Mouse (Mus musculus) liver, adult 2 months (tissue): ENCODE measurements around the gene Hdhd5. TPM values are rescaled to one million over a fixed set of nuclear protein-coding genes. Genes with fewer than 3 reads are reported as not detected.

Experiments
- DNase-seq: peaks from one replicate; pipeline ENCODE4 v3.0.0-alpha.2; 2011; ENCODE audit warnings: low read depth, low spot score; ENCODE audit errors: extremely low read depth
- H3K27ac ChIP-seq: fragments of 200-500 bp; replicated peaks from 2 replicates; pipeline ENCODE4 v1.5.1; 2012; ENCODE audit warnings: low read depth, mild to moderate bottlenecking, control low read depth, inconsistent platforms, low read length; ENCODE audit not compliant: insufficient read depth
- H3K27me3 ChIP-seq: fragments of 200-500 bp; 2 replicates; pipeline ENCODE4 v1.6.1; 2012; ENCODE audit warnings: mild to moderate bottlenecking, moderate library complexity, low read length, inconsistent platforms; ENCODE audit not compliant: control insufficient read depth, insufficient read depth
- H3K36me3 ChIP-seq: fragments of 200-500 bp; 2 replicates; pipeline ENCODE4 v1.6.1; 2012; ENCODE audit warnings: low read length, inconsistent platforms; ENCODE audit not compliant: control insufficient read depth, insufficient read depth
- H3K4me1 ChIP-seq: fragments of 200-500 bp; 2 replicates; pipeline ENCODE4 v1.6.1; 2011; ENCODE audit warnings: low read length; ENCODE audit not compliant: control insufficient read depth, insufficient read depth
- H3K4me3 ChIP-seq: fragments of 200-500 bp; 2 replicates; pipeline ENCODE4 v1.5.1; 2011; ENCODE audit warnings: low read depth, mild to moderate bottlenecking, control low read depth, low read length, moderate library complexity; ENCODE audit not compliant: insufficient read depth
- H3K79me2 ChIP-seq: fragments of 200-500 bp; 2 replicates; pipeline ENCODE4 v1.6.1; 2012; ENCODE audit warnings: inconsistent platforms, mild to moderate bottlenecking, low read length, moderate library complexity; ENCODE audit not compliant: control insufficient read depth, insufficient read depth
- H3K9ac ChIP-seq: fragments of 200-500 bp; 2 replicates; pipeline ENCODE4 v1.6.1; 2012; ENCODE audit warnings: low read depth, mild to moderate bottlenecking, control low read depth, inconsistent platforms, low read length
- CTCF ChIP-seq: fragments of 200-500 bp; IDR thresholded peaks from 2 replicates; pipeline ENCODE4 v1.5.1; 2011; ENCODE audit warnings: low read depth, low read length, control low read depth
- POLR2A ChIP-seq: fragments of 200-500 bp; IDR thresholded peaks from 2 replicates; pipeline ENCODE4 v1.6.1; 2011; ENCODE audit warnings: low read length, control low read depth; ENCODE audit not compliant: insufficient read depth; ENCODE audit errors: extremely low read depth
- WGBS: fragments of 180-500 bp; shearing (Covaris S2); methylation state at CpG from one replicate; pipeline ENCODE4 v1.1.7; 2018; 5-methylcytosine and 5-hydroxymethylcytosine counted together
- polyA plus RNA-seq: library from polyadenylated mRNA; depleted of rRNA; stranded (reverse); fragments of >200 nt; gene quantifications from 2 replicates; pipeline ENCODE4 v1.2.3, GENCODE M21; 2012
- total RNA-seq: library from RNA; depleted of rRNA; stranded (reverse); fragments of >200 nt; gene quantifications from 2 replicates; pipeline ENCODE4 v1.2.3, GENCODE M21; 2014

Gene Hdhd5
- total and polyA plus RNA-seq, 2 experiments, result 21.1 to 32.6 TPM

DNA sequence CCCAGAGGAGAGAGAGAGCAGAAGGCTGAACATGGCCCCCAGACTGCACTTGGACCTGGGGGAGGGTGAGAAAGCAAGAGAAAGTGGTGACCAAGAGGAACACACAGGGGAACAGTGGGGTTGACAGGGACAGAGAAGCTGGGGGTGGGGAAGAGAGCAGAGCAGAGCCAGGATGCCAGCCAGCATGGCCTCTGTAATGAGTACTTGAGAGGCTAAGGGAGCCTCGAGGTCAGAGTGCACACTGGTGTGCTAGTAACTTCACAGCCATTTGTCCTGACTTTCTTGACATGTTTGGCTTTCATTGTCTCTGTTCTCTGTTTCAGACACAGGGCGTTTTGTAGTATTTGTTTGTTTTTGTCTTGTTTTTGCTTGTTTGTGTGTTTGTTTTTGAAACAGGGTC, 10.3 kb upstream of the Hdhd5 start:
- WGBS, result 38% methylated on average over 2 of the region's 2 CpGs
- H3K9ac ChIP-seq, result no peak overlapping the region
- no peak overlapping the region for H3K27ac ChIP-seq
- peak; percentile 52 for DNase-seq
- no peaks in the 10 kb centered on the region for H3K36me3 ChIP-seq
- peaks cover 8% of the 10 kb centered on the region for H3K4me1 ChIP-seq
- H3K27me3 ChIP-seq, result no peaks in the 10 kb centered on the region
- H3K79me2 ChIP-seq, result no peaks in the 10 kb centered on the region
- no peak overlapping the region for H3K4me3 ChIP-seq
- TF ChIP-seq POLR2A, result no peak
- TF ChIP-seq CTCF, result no peak

DNA sequence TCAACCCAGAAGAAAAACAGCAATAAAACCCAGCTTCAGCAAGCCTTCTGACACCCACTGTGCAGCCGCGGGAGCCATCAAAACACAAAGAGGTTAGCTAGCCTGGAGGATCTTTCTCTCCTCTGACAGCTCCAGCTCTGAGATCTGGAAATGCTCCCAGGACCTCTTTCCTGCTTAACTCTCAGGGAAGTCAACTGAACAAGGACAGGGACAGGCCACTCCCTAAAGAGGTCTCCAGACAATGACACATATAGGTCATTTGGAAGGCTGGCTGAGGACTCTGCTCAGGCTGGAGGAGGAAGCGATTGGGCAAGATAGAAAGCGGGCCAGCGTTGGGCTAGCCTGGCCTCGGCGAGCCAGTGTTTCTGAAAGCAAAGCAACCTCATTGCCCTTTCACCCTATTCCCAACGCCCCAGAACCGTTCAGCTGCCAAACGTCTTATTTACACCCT, 8.7 kb upstream of the Hdhd5 start:
- no peaks in the 10 kb centered on the region for H3K27me3 ChIP-seq
- peak overlapping the region; percentile 96 for H3K27ac ChIP-seq
- H3K79me2 ChIP-seq, result no peaks in the 10 kb centered on the region
- WGBS, result 4% methylated on average over 10 of the region's 10 CpGs
- DNase-seq, result peak; percentile 93
- no peak for TF ChIP-seq POLR2A
- no peak for TF ChIP-seq CTCF
- no peak overlapping the region for H3K4me3 ChIP-seq
- no peaks in the 10 kb centered on the region for H3K36me3 ChIP-seq
- peak overlapping the region; percentile 6; the same call in 1 of the 2 replicates for H3K9ac ChIP-seq
- H3K4me1 ChIP-seq, result peaks cover 8% of the 10 kb centered on the region

DNA sequence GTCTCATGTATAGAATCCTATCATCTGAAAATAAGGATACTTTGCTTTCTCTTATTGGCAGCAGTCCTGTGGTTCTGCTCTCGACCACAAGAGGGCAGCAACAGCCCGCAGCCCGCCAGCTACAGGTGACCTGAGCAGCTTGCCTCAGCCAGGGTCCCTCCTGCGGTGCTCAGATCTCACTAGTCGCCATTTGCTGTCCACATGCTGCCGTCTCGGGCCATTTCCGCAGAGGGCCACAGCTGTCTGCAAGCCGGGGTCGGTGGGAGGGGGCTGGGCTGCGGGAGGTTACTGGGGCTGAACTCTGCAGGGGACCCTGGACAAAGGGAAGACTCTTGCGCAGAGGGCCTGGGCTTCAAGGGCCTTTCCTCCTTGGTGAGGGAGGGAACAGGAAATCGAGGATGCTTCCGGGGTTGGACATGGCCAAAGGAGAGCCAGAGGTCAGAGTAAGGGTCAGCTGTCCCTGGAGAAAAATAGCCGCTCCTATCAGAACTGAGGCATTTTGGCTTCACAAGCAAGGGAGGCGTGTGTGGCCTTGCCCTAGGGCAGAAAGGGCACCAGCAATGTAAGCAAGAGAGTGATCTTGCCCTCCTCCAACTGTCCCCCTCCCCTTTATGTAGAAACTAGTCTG, 8.1 kb upstream of the Hdhd5 start:
- peak; percentile 98 for DNase-seq
- peaks cover 8% of the 10 kb centered on the region for H3K4me1 ChIP-seq
- no peaks in the 10 kb centered on the region for H3K79me2 ChIP-seq
- peak overlapping the region; percentile 60 for H3K9ac ChIP-seq
- 1% methylated on average over 16 of the region's 16 CpGs for WGBS
- no peaks in the 10 kb centered on the region for H3K36me3 ChIP-seq
- no peaks in the 10 kb centered on the region for H3K27me3 ChIP-seq
- peak overlapping the region; percentile 96 for H3K27ac ChIP-seq
- peak overlapping the region; percentile 62 for H3K4me3 ChIP-seq
- TF ChIP-seq POLR2A (0 out of 2 replicates have a peak, but pooled peaks have one; percentile 22), CTCF (peak; percentile 98)

DNA sequence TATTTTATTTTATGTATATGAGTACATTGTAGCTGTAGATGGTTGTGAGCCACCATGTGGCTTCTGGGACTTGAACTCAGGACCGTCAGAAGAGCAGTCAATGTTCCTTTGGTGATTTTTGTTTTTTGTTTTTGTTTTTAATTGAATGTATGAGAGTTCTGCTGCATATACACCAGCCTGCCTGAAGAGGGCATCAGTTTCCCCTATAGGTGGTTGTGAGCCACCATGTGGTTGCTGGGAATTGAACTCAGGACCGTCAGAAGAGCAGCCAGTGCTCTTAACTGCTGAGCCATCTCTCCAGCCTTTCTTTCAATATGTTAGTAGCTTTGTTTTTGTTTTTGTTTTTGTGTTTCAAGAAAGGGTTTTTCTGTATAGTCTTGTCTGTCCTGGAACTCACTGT, 5.2 kb upstream of the Hdhd5 start:
- H3K4me1 ChIP-seq, result peaks cover 11% of the 10 kb centered on the region
- no peak overlapping the region for H3K9ac ChIP-seq
- no peaks in the 10 kb centered on the region for H3K79me2 ChIP-seq
- no peak overlapping the region for H3K27ac ChIP-seq
- no peak for TF ChIP-seq CTCF
- TF ChIP-seq POLR2A, result no peak
- no peaks in the 10 kb centered on the region for H3K36me3 ChIP-seq
- DNase-seq, result no peak
- no peak overlapping the region for H3K4me3 ChIP-seq
- no peaks in the 10 kb centered on the region for H3K27me3 ChIP-seq
- 93% methylated on average over 2 of the region's 2 CpGs for WGBS

DNA sequence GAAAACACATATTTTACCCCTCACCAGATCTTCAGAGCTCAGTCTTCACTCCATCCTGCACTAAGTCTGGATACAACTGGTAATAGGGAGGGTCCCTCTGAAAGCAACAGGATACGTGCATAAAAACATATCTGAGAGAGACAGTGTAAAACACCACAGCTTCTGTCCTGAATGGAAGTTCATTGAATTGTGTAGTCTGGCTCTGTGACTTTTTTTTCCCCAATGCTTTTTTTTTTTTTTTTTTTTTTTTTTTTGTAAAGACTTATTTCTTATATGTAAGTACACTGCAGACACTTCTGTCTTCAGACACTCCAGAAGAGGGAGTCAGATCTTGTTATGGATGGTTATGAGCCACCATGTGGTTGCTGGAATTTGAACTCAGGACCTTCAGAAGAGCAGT, 1.5 kb upstream of the Hdhd5 start:
- TF ChIP-seq CTCF (no peak), POLR2A (no peak)
- H3K4me3 ChIP-seq, result no peak overlapping the region
- H3K79me2 ChIP-seq, result peaks cover 10% of the 10 kb centered on the region
- peaks cover 4% of the 10 kb centered on the region; the same call in 1 of the 2 replicates for H3K4me1 ChIP-seq
- H3K27ac ChIP-seq, result no peak overlapping the region
- 92% methylated on average over 1 of the region's 1 CpGs for WGBS
- DNase-seq, result no peak
- no peaks in the 10 kb centered on the region for H3K27me3 ChIP-seq
- no peaks in the 10 kb centered on the region for H3K36me3 ChIP-seq
- H3K9ac ChIP-seq, result no peak overlapping the region

DNA sequence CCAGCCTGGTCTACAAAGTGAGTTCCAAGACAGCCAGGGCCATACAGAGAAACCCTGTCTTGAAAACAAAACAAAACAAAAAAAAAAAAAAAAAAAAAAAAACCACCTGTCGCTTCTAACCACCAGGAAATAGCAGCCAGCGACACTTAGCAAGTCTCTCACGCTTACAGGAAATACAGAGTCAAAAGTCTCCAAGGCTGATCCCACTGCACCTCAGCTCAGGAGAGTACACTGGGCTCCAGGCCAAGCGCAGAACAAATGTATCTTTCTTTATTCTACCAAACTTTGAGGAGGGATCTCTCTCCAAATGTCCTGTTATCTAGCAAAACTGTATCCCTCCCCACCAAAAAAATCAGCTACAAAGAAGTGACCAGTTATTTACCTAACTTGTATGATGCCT, 2.0 kb downstream of the Hdhd5 start:
- Histone ChIP-seq H3K9ac (no peak overlapping the region), H3K36me3 (no peaks in the 10 kb centered on the region), H3K79me2 (peaks cover 10% of the 10 kb centered on the region), H3K27ac (no peak overlapping the region), H3K4me1 (peaks cover 4% of the 10 kb centered on the region; the same call in 1 of the 2 replicates), H3K27me3 (no peaks in the 10 kb centered on the region), H3K4me3 (no peak overlapping the region)
- DNase-seq, result no peak
- 82% methylated on average over 4 of the region's 4 CpGs for WGBS
- TF ChIP-seq POLR2A (no peak), CTCF (no peak)
